Mouse (Mus musculus) embryonic facial prominence, embryonic 12.5 days (tissue): ENCODE data around the gene Prrc2b. TPM values are rescaled to one million over a fixed set of nuclear protein-coding genes. Genes with fewer than 3 reads are reported as not detected.

Experiments
- ATAC-seq: fragments of 200-750 bp; cut with Nextera tagmentation; 2 replicates; pipeline ENCODE4 v1.8.0; 2017; ENCODE audit not compliant: insufficient number of reproducible peaks, insufficient read depth, low FRiP score, low TSS enrichment
- H3K27ac ChIP-seq: fragments of 300-500 bp; sonication (generic); 2 replicates; pipeline ENCODE4 v1.5.1; 2016; ENCODE audit warnings: mild to moderate bottlenecking
- H3K27me3 ChIP-seq: fragments of 300-500 bp; sonication (generic); 2 replicates; pipeline ENCODE4 v1.6.1; 2016; ENCODE audit warnings: mild to moderate bottlenecking, moderate library complexity
- H3K36me3 ChIP-seq: fragments of 300-500 bp; sonication (generic); 2 replicates; pipeline ENCODE4 v1.6.1; 2016; ENCODE audit warnings: mild to moderate bottlenecking
- H3K4me1 ChIP-seq: fragments of 300-500 bp; sonication (generic); 2 replicates; pipeline ENCODE4 v1.6.1; 2016
- H3K4me2 ChIP-seq: fragments of 300-500 bp; sonication (generic); replicated peaks from 2 replicates; pipeline ENCODE4 v1.6.1; 2016; ENCODE audit warnings: mild to moderate bottlenecking, moderate library complexity
- H3K4me3 ChIP-seq: fragments of 300-500 bp; sonication (generic); 2 replicates; pipeline ENCODE4 v1.5.1; 2016; ENCODE audit warnings: mild to moderate bottlenecking
- H3K9ac ChIP-seq: fragments of 300-500 bp; sonication (generic); 2 replicates; pipeline ENCODE4 v1.6.1; 2016; ENCODE audit warnings: mild to moderate bottlenecking, moderate library complexity
- H3K9me3 ChIP-seq: fragments of 300-500 bp; sonication (generic); 2 replicates; pipeline ENCODE4 v1.6.1; 2016; ENCODE audit warnings: mild to moderate bottlenecking, moderate library complexity
- WGBS: fragments of 180-500 bp; shearing (Covaris S2); methylation state at CpG from one replicate; pipeline ENCODE4 v1.1.7; 2016; 5-methylcytosine and 5-hydroxymethylcytosine counted together
- polyA plus RNA-seq: library from polyadenylated mRNA; unstranded; fragments of >200 nt; fragmentation: Nextera tagmentation; extraction: Ambion mirVana; gene quantifications from 2 replicates; pipeline ENCODE4 v1.2.1, GENCODE M21; 2016

The Prrc2b gene
- polyA plus RNA-seq, 1 experiment from 2014 or later = 83.2 TPM

- H3K27ac ChIP-seq = peak overlapping the region; percentile 30
- H3K4me1 ChIP-seq = peaks cover 50% of the 10 kb centered on the region
- no peak overlapping the region for H3K9ac ChIP-seq
- peaks cover under 1% of the 10 kb centered on the region; the same call in 1 of the 2 replicates for H3K36me3 ChIP-seq
- 88% methylated on average over 11 of the region's 11 CpGs for WGBS
- no peak for ATAC-seq
- no peaks in the 10 kb centered on the region for H3K27me3 ChIP-seq
- H3K4me2 ChIP-seq = no peak overlapping the region
- no peaks in the 10 kb centered on the region for H3K9me3 ChIP-seq
- no peak overlapping the region for H3K4me3 ChIP-seq
Measured at GRCm38 (mm10) chr2:32165040-32165800, 14.3 kb downstream of the Prrc2b start.

- Histone ChIP-seq H3K4me2 (peak overlapping the region; percentile 31), H3K4me1 (peaks cover 59% of the 10 kb centered on the region), H3K9ac (no peak overlapping the region), H3K27me3 (no peaks in the 10 kb centered on the region), H3K4me3 (no peak overlapping the region), H3K9me3 (no peaks in the 10 kb centered on the region), H3K27ac (peak overlapping the region; percentile 78; the same call in 1 of the 2 replicates), H3K36me3 (no peaks in the 10 kb centered on the region)
- ATAC-seq = no peak
- WGBS = 6% methylated on average over 10 of the region's 10 CpGs
Measured at GRCm38 (mm10) chr2:32166581-32166980, 15.7 kb downstream of the Prrc2b start.

- Histone ChIP-seq H3K36me3 (no peaks in the 10 kb centered on the region), H3K27ac (peak overlapping the region; percentile 78), H3K4me1 (peaks cover 64% of the 10 kb centered on the region), H3K9ac (peak overlapping the region; percentile 39), H3K4me3 (0 out of 2 replicates have a peak overlapping the region, but pooled peaks have one; percentile 5), H3K9me3 (no peaks in the 10 kb centered on the region), H3K27me3 (no peaks in the 10 kb centered on the region), H3K4me2 (peak overlapping the region; percentile 31)
- no peak for ATAC-seq
- 9% methylated on average over 16 of the region's 16 CpGs for WGBS
Measured at GRCm38 (mm10) chr2:32167034-32167770, 16.3 kb downstream of the Prrc2b start.

- peak; percentile 56; the same call in 1 of the 2 replicates for ATAC-seq
- peak overlapping the region; percentile 39; the same call in 1 of the 2 replicates for H3K9ac ChIP-seq
- H3K27ac ChIP-seq = peak overlapping the region; percentile 78
- no peaks in the 10 kb centered on the region for H3K27me3 ChIP-seq
- H3K9me3 ChIP-seq = no peaks in the 10 kb centered on the region
- no peak overlapping the region for H3K4me3 ChIP-seq
- H3K4me2 ChIP-seq = peak overlapping the region; percentile 31
- no peaks in the 10 kb centered on the region for H3K36me3 ChIP-seq
- H3K4me1 ChIP-seq = peaks cover 64% of the 10 kb centered on the region
- 5% methylated on average over 7 of the region's 7 CpGs for WGBS
Measured at GRCm38 (mm10) chr2:32167819-32168218, 16.9 kb downstream of the Prrc2b start.

GRCm38 (mm10) chr2:32169292-32169691 is 18.4 kb downstream of the Prrc2b start:
- H3K4me3 ChIP-seq = no peak overlapping the region
- ATAC-seq = no peak
- H3K27me3 ChIP-seq = no peaks in the 10 kb centered on the region
- H3K9ac ChIP-seq = no peak overlapping the region
- no peak overlapping the region for H3K4me2 ChIP-seq
- no peaks in the 10 kb centered on the region for H3K9me3 ChIP-seq
- WGBS = 31% methylated on average over 5 of the region's 5 CpGs
- H3K4me1 ChIP-seq = peaks cover 78% of the 10 kb centered on the region
- H3K36me3 ChIP-seq = no peaks in the 10 kb centered on the region
- no peak overlapping the region for H3K27ac ChIP-seq

- Histone ChIP-seq H3K27ac (0 out of 2 replicates have a peak overlapping the region, but pooled peaks have one; percentile 7), H3K4me3 (no peak overlapping the region), H3K9me3 (no peaks in the 10 kb centered on the region), H3K27me3 (no peaks in the 10 kb centered on the region), H3K9ac (no peak overlapping the region), H3K36me3 (no peaks in the 10 kb centered on the region), H3K4me1 (peaks cover 82% of the 10 kb centered on the region), H3K4me2 (no peak overlapping the region)
- no peak for ATAC-seq
- WGBS = 66% methylated on average over 8 of the region's 8 CpGs
Measured at GRCm38 (mm10) chr2:32170010-32170409, 19.1 kb downstream of the Prrc2b start.

- H3K9ac ChIP-seq = no peak overlapping the region
- ATAC-seq = no peak
- H3K4me2 ChIP-seq = no peak overlapping the region
- H3K4me1 ChIP-seq = peaks cover 78% of the 10 kb centered on the region
- no peaks in the 10 kb centered on the region for H3K36me3 ChIP-seq
- H3K9me3 ChIP-seq = no peaks in the 10 kb centered on the region
- H3K27me3 ChIP-seq = no peaks in the 10 kb centered on the region
- 0 out of 2 replicates have a peak overlapping the region, but pooled peaks have one; percentile 1 for H3K27ac ChIP-seq
- H3K4me3 ChIP-seq = no peak overlapping the region
- 77% methylated on average over 14 of the region's 14 CpGs for WGBS
Measured at GRCm38 (mm10) chr2:32171658-32172433, 21.0 kb downstream of the Prrc2b start.

- peaks cover 79% of the 10 kb centered on the region for H3K4me1 ChIP-seq
Measured at GRCm38 (mm10) chr2:32174170-32174741, 23.4 kb downstream of the Prrc2b start.

GRCm38 (mm10) chr2:32175051-32175466 is 24.2 kb downstream of the Prrc2b start:
- peak; percentile 53; the same call in 1 of the 2 replicates for ATAC-seq
- H3K9ac ChIP-seq = no peak overlapping the region; the same call in 1 of the 2 replicates
- WGBS = 46% methylated on average over 7 of the region's 7 CpGs
- H3K27ac ChIP-seq = peak overlapping the region; percentile 89
- no peak overlapping the region for H3K4me3 ChIP-seq
- peak overlapping the region; percentile 19; the same call in 1 of the 2 replicates for H3K4me2 ChIP-seq
- H3K4me1 ChIP-seq = peaks cover 78% of the 10 kb centered on the region
- H3K9me3 ChIP-seq = no peaks in the 10 kb centered on the region
- no peaks in the 10 kb centered on the region for H3K27me3 ChIP-seq
- no peaks in the 10 kb centered on the region for H3K36me3 ChIP-seq

More at GRCm38 (mm10) chr2:32174170-32174741, 23.4 kb downstream of the Prrc2b start:
- H3K9me3 ChIP-seq = no peaks in the 10 kb centered on the region
- H3K9ac ChIP-seq = peak overlapping the region; percentile 38; the same call in 1 of the 2 replicates
- 7% methylated on average over 13 of the region's 13 CpGs for WGBS
- H3K36me3 ChIP-seq = no peaks in the 10 kb centered on the region
- no peak for ATAC-seq
- 0 out of 2 replicates have a peak overlapping the region, but pooled peaks have one; percentile 2 for H3K4me3 ChIP-seq
- H3K27ac ChIP-seq = peak overlapping the region; percentile 89
- H3K27me3 ChIP-seq = no peaks in the 10 kb centered on the region
- H3K4me2 ChIP-seq = peak overlapping the region; percentile 19

GRCm38 (mm10) chr2:32175508-32175907 is 24.6 kb downstream of the Prrc2b start:
- Histone ChIP-seq H3K27me3 (no peaks in the 10 kb centered on the region), H3K4me3 (no peak overlapping the region), H3K9me3 (no peaks in the 10 kb centered on the region), H3K4me1 (peaks cover 74% of the 10 kb centered on the region), H3K4me2 (no peak overlapping the region), H3K9ac (no peak overlapping the region), H3K36me3 (no peaks in the 10 kb centered on the region), H3K27ac (peak overlapping the region; percentile 89)
- ATAC-seq = no peak
- 86% methylated on average over 6 of the region's 6 CpGs for WGBS

GRCm38 (mm10) chr2:32176848-32177247 is 26.0 kb downstream of the Prrc2b start:
- Histone ChIP-seq H3K4me2 (no peak overlapping the region), H3K36me3 (no peaks in the 10 kb centered on the region), H3K9ac (no peak overlapping the region), H3K9me3 (no peaks in the 10 kb centered on the region), H3K27ac (no peak overlapping the region), H3K4me1 (peaks cover 73% of the 10 kb centered on the region), H3K4me3 (no peak overlapping the region), H3K27me3 (no peaks in the 10 kb centered on the region)
- ATAC-seq = no peak
- 48% methylated on average over 3 of the region's 3 CpGs for WGBS
